Mouse (Mus musculus) ES-Bruce4 (cell line): ENCODE measurements at regions not wholly inside any gene's neighbourhood (a gene's known extent, or its start where the extent isn't known, plus 50 kb on each side); places are given as distances from the start of the nearest gene placed in this dataset.

Source experiments
- CTCF ChIP-seq: IDR thresholded peaks from one replicate; pipeline ENCODE4 v1.8.1; 2011; ENCODE audit warnings: low read depth, low read length
- EP300 ChIP-seq: IDR thresholded peaks from 2 replicates; pipeline ENCODE4 v1.6.1; 2011; ENCODE audit warnings: low read depth, low read length; ENCODE audit not compliant: insufficient read depth
- POLR2A ChIP-seq: IDR thresholded peaks from one replicate; pipeline ENCODE4 v1.8.1; 2011; ENCODE audit warnings: low read length; ENCODE audit not compliant: insufficient read depth

GRCm38 (mm10) chr13:97665226-97665625 is 95.2 kb downstream of the Gm10260 start:
- no peak for TF ChIP-seq POLR2A
- TF ChIP-seq CTCF: no peak
- TF ChIP-seq EP300: no peak
